Mouse (Mus musculus) megakaryocyte, embryonic 14.5 days (primary cell): Measurements from ENCODE around the gene She.

ENCODE experiments used
- FLI1 ChIP-seq: IDR thresholded peaks from 2 replicates; pipeline ENCODE4 v1.6.1; 2012; ENCODE audit warnings: low read length, inconsistent platforms, mixed read lengths
- GATA1 ChIP-seq: IDR thresholded peaks from 3 replicates; pipeline ENCODE4 v1.6.1; 2012; ENCODE audit warnings: mixed read lengths, low read length, inconsistent platforms, borderline replicate concordance

DNA sequence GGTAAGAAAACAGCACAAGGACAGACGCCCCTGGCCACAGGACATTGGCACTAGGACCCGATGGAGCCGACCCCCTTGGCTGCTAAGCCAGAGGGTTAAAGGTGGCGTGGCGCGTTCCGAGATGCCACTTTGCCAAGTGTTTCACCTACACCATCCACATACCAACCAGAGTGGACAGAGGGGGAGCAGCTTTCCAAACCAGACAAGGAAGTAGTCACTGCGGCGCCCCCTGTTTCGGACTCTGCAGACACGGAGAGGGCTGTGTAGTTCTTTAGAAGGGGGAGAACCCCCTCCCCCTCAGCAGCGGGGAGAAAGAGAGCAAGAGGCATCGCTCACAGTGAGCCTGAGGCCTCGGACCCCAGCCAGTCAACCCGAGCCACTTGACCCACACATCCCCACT, 28.3 kb upstream of the She start:
- no peak for TF ChIP-seq FLI1
- TF ChIP-seq GATA1, result no peak
